ENCODE assay signal across 16 mouse cellular contexts in genomic region chr11:93598175-93598574, GRCm38 (mm10).
A peak's percentile ranks its signal among the peaks of the same experiment; 100 is the strongest.
DNase-seq lines count a peak whose midpoint lies in the region; TF ChIP-seq lines count a peak whose summit lies in the region.
"Had no signal": no experiment of that assay in that cellular context is flagged by ENCODE, and none has a peak within 500 bp of the region (broad histone marks: within the 10 kb centered on the region; RNA-seq: fewer than 3 reads in every experiment).

No protein-coding gene starts in this region.

- no peak for TF ChIP-seq POLR2A in brain, embryonic 14.5 days (IDR thresholded peaks at IDR 0.05; ENCODE audit: borderline replicate concordance, extremely low read depth, insufficient read depth, insufficient read length, poor library complexity, severe bottlenecking)

- peak overlapping the region; percentile 23; the same call in 1 of the 2 replicates for H3K27ac ChIP-seq in layer of hippocampus, adult 2 months
- H3K27ac ChIP-seq: embryonic facial prominence, embryonic 12.5 days; forebrain, embryonic 15.5 days; heart, embryonic 13.5 days had no signal

- TF ChIP-seq CTCF in layer of hippocampus, adult 2 months (conservative IDR thresholded peaks at IDR 0.05), result no peak
- TF ChIP-seq CTCF in brain, embryonic 14.5 days (IDR thresholded peaks at IDR 0.05; ENCODE audit: borderline replicate concordance, extremely low read depth, insufficient read depth, insufficient read length), result no peak

- DNase-seq in frontal cortex, adult 2 months (ENCODE audit: extremely low spot score in 1 of 2, low spot score in 1 of 2), result peak; percentile 18 to 26
- no peak for DNase-seq in frontal cortex, postnatal 25 days (ENCODE audit: low spot score in 2 of 2)
- DNase-seq in layer of hippocampus, adult 2 months (ENCODE audit: low spot score in 2 of 2), result peak in 1 of 2 experiments; percentile 18
- no peak for DNase-seq in layer of hippocampus, postnatal 25 days (ENCODE audit: extremely low spot score in 1 of 2, low spot score in 1 of 2)
- peak; percentile 73 for DNase-seq in brain, adult 2 months (ENCODE audit: low read depth, low spot score)
- peak; percentile 17 for DNase-seq in brain, embryonic 14.5 days (ENCODE audit: low read depth)
- DNase-seq: adrenal gland, adult 2 months; adrenal gland, postnatal 36 days; cerebellum, adult 11-12 months; cerebellum, postnatal 25 days; gastrocnemius, postnatal 36 days; heart, adult 11 months; heart, postnatal 36 days had no signal

- H3K4me3 ChIP-seq in layer of hippocampus, adult 2 months, result no peak overlapping the region
- H3K4me3 ChIP-seq: embryonic facial prominence, embryonic 12.5 days; forebrain, embryonic 15.5 days; heart, embryonic 13.5 days had no signal

Comparison
In these comparisons a context has a peak if more than half of its experiments do, and no peak if none do; other contexts are left out.
1. DNase-seq: peak in frontal cortex, adult 2 months (2 of 2), brain, adult 2 months (single experiment) and brain, embryonic 14.5 days (single experiment); none in frontal cortex, postnatal 25 days (0 of 2) and layer of hippocampus, postnatal 25 days (0 of 2).